Mouse (Mus musculus): ENCODE results near the gene Myl6. TPM values are rescaled to one million over a fixed set of nuclear protein-coding genes. Genes with fewer than 3 reads are reported as not detected.

Myl6 gene
- total RNA-seq (2021) = 100 to 1,000 TPM; 171 to 179 TPM
- long read RNA-seq, experiment 1, transcript Myl6-209 (1 exons, 3,040 nt) = minor isoform, 5 of 98 reads
- long read RNA-seq, experiment 1, transcript Myl6-206 (7 exons, 691 nt) = minor isoform, 25 of 98 reads
- long read RNA-seq, experiment 1, transcript Myl6-201 (6 exons, 665 nt) = major isoform, 39 of 98 reads
- long read RNA-seq, experiment 1, partial matches to known transcripts = 16 of 98 reads
- long read RNA-seq, experiment 1, other reads (novel, unspliced or antisense) = 12 of 98 reads
- long read RNA-seq, experiment 2, transcript Myl6-201 (6 exons, 665 nt) = major isoform, 23 of 81 reads
- long read RNA-seq, experiment 2, transcript Myl6-206 (7 exons, 691 nt) = minor isoform, 21 of 81 reads
- long read RNA-seq, experiment 2, transcript Myl6-209 (1 exons, 3,040 nt) = minor isoform, 5 of 81 reads
- long read RNA-seq, experiment 2, partial matches to known transcripts = 10 of 81 reads
- long read RNA-seq, experiment 2, other reads (novel, unspliced or antisense) = 22 of 81 reads

GRCm38 (mm10) chr10:128493695-128494666 lies at the start of gene Myl6:
TSS of gene Myl6 (minus strand) at chr10:128494145.
- Histone ChIP-seq H3K4me3 (peak within 1 kb of the TSS; percentile 98), H3K27ac (peak within 1 kb of the TSS; percentile 100)
- peak; percentile 75 for TF ChIP-seq CTCF (IDR thresholded peaks at IDR 0.05)
- intact Hi-C loops (cut with DNase I) = loop anchor here (2.0 to 5.0 kb wide), 2 partner anchors 33 kb away; partner anchors contain the start of gene Esyt1
- peak; percentile 99 for DNase-seq

GRCm38 (mm10) chr10:128543100-128543499 lies 49.2 kb upstream of the Myl6 start:
- intact Hi-C loops (cut with DNase I) = loop anchor here (10.0 kb wide), 1 partner anchor 168 kb away; the partner anchor contains the start of gene Ankrd52
- no peak overlapping the region for H3K4me3 ChIP-seq
- peak overlapping the region; percentile 16; the same call in 1 of the 2 replicates for H3K27ac ChIP-seq
- TF ChIP-seq CTCF (IDR thresholded peaks at IDR 0.05) = no peak
- no peak for DNase-seq

GRCm38 (mm10) chr10:128538340-128538870 lies 44.5 kb upstream of the Myl6 start:
- intact Hi-C loops (cut with DNase I) = loop anchor here (5.0 kb wide), 1 partner anchor 36 kb away; no protein-coding TSS in a partner anchor
- H3K4me3 ChIP-seq = no peak overlapping the region
- H3K27ac ChIP-seq = no peak overlapping the region
- no peak for TF ChIP-seq CTCF (IDR thresholded peaks at IDR 0.05)
- DNase-seq = no peak

GRCm38 (mm10) chr10:128536266-128536940 lies 42.5 kb upstream of the Myl6 start:
- intact Hi-C loops (cut with DNase I) = loop anchor here (1.0 to 5.0 kb wide), 3 partner anchors 17 to 77 kb away; partner anchors contain the start of gene Smarcc2
- DNase-seq = peak; percentile 89
- Histone ChIP-seq H3K4me3 (peak overlapping the region; percentile 57), H3K27ac (peak overlapping the region; percentile 77)
- TF ChIP-seq CTCF (IDR thresholded peaks at IDR 0.05) = peak; percentile 90

- no peak for TF ChIP-seq CTCF (IDR thresholded peaks at IDR 0.05)
- H3K27ac ChIP-seq = peak overlapping the region; percentile 77
- no peak for DNase-seq
- intact Hi-C loops (cut with DNase I) = loop anchor here (1.0 to 5.0 kb wide), 3 partner anchors 16 to 76 kb away; partner anchors contain the start of gene Smarcc2
- H3K4me3 ChIP-seq = peak overlapping the region; percentile 57
Measured at GRCm38 (mm10) chr10:128535624-128536265, 41.8 kb upstream of the Myl6 start.

GRCm38 (mm10) chr10:128535206-128535605 lies 41.3 kb upstream of the Myl6 start:
- intact Hi-C loops (cut with DNase I) = loop anchor here (5.0 kb wide), 1 partner anchor 33 kb away; no protein-coding TSS in a partner anchor
- DNase-seq = no peak
- TF ChIP-seq CTCF (IDR thresholded peaks at IDR 0.05) = no peak
- Histone ChIP-seq H3K4me3 (no peak overlapping the region), H3K27ac (peak overlapping the region; percentile 77; the same call in 1 of the 2 replicates)

- intact Hi-C loops (cut with DNase I) = loop anchor here (5.0 kb wide), 1 partner anchor 34 kb away; the partner anchor contains the start of gene Myl6
- no peak for TF ChIP-seq CTCF (IDR thresholded peaks at IDR 0.05)
- Histone ChIP-seq H3K4me3 (peak overlapping the region; percentile 85), H3K27ac (peak overlapping the region; percentile 94)
- DNase-seq = no peak
Measured at GRCm38 (mm10) chr10:128526366-128527356, 32.7 kb upstream of the Myl6 start.

GRCm38 (mm10) chr10:128525671-128526308 lies 31.8 kb upstream of the Myl6 start, which contains the start of gene Esyt1:
TSS of gene Esyt1 (minus strand) at chr10:128525871.
- intact Hi-C loops (cut with DNase I) = loop anchor here (5.0 kb wide), 1 partner anchor 33 kb away; the partner anchor contains the start of gene Myl6
- peak; percentile 69 for TF ChIP-seq CTCF (IDR thresholded peaks at IDR 0.05)

More at GRCm38 (mm10) chr10:128525671-128526308, 31.8 kb upstream of the Myl6 start, which contains the start of gene Esyt1:
- Histone ChIP-seq H3K4me3 (peak within 1 kb of the TSS; percentile 85), H3K27ac (peak within 1 kb of the TSS; percentile 94)
- peak; percentile 97 for DNase-seq
